Mouse (Mus musculus) gastrocnemius, postnatal 25 days (tissue): ENCODE results near the gene Ufc1. TPM values are rescaled to one million over a fixed set of nuclear protein-coding genes. Genes with fewer than 3 reads are reported as not detected.

Source experiments
- DNase-seq: peaks from one replicate; pipeline ENCODE4 v3.0.0; 2022
- total RNA-seq, 2 experiments: library from RNA; stranded (reverse); gene quantifications; 1 replicate in 1 of 2; 2 replicates in 1 of 2; pipeline ENCODE4 v1.2.3; 2021

Gene Ufc1
- total RNA-seq, 2 experiments from 2014 or later: 70.9 to 80.8 TPM

DNA sequence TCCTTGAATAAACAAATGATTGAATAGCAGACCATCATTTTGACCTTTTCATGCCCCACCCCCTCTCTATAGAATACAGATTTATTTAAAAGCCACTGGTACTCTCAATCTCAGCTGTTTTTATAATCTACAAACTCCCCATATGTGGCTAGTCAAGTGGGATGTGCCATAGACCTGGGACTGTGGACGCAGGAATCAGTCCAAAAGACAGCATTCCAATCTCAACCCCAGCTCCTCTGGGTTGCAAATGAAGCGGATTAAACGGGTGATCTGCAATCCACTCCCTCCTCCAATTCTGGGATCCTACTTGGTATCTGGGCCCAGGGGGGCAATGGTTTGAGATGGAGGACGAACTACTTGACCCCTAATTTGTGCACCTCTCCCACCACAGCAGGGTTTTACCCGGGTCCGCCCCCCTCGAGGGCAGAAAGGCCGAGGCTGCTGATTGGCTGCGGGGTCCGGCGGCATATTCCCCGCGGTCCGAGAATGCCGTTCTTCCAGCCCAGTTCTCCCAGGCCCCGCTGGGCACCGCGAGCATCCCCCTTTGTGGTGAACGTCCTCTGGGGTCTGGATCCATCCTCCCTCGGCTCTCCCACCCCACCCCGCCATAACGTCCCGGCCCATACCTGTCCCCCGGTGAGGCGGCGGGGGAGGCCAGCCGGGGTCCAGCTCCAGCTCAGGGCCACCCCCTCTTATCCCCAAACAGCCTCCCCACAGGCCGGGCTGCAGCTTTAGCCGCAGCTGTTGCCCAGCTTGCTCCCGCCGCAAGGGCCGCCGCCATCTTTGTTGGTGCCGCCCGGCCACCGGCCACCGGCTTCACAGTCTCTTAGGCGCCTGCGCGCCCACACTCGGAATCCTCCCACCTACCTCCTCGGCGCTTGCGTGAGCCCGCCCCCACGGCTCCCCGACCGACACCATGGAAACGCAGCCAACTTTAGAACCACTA is 7.4 kb downstream of the Ufc1 start, which contains the start of gene Usp21:
Gene Usp21, minus strand, starts transcription at position 856 of the 946 bp plus-strand sequence.
- peak; percentile 92 for DNase-seq

DNA sequence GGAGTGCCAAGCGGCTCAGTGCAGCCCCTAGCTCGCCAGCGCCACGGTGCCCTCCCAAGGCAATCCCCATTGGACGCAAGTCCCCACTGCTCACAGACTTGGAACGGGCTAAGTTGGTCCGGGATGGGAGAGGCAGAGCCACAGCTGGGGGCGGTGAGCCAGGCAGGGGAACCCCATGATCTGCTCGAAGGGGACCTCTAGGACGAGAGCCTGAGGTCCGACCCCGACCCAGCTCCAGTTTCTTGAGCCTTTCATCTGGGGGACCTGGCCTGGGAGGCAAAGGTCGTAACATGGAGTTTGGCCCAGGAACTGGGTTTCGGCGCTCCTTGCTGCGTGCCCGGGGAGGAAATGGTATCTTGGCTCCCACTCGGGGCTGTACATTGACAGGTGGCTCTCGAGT is 8.3 kb downstream of the Ufc1 start:
- DNase-seq: no peak

DNA sequence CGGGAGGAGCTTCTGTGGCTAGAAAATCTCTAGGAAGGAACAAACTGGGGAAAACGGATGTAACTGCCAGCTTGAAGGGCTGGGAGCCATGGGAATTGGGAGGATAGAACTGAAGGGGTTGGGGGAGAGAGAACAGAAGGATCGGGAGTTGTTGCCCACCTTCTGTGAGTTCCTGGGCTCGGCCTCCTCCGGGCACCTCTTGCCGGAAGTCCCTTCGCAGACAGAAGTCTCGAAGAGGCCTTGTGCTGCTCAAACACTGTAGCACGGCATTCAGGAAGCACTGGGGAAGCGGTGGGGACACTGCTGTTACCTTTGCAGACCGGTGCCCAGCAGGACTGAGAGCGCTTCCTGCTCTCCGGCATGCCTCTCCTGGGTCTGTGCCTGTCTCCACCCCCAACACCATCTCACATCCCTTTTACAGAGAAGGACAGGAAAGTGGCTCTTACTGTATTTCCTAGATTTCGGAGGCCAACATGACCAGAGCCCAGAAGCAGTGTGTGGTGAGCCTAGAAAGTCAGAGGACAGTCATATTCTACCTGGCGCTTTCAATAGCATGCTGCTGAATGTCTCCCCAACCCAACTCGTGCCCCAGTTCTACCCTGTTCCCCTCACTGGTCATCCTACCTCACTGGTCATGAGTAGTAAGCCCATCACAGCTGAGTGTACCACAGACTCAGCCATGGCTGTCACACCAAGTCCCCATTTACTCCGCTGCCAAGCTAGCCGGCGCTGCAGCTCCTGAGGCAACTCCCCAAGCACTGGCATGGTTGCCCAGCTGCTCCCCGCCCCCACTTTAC is 9.5 kb downstream of the Ufc1 start:
- no peak for DNase-seq

DNA sequence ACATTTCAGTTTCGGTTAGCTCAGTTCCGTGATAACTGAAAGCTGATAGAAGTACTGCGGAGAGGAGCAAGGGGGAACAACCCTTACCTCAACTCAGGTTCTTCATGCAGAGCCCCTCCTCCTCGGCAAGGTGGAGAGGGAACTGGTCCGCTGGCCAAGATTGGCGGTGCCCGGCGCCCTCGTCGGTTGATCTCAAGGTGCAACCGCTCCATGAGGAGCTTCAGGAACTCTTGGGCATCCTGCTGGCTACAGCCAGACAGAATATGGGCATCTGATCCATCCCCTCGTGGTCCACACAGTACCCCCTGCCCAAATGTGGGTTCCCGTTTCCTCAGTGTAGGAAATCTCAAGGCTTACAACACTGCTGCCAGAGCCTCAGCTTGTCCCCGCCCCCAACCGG is 10.3 kb downstream of the Ufc1 start:
- no peak for DNase-seq

- DNase-seq: no peak
Measured at GRCm38 (mm10) chr1:171283188-171284160, 11.3 kb downstream of the Ufc1 start.

DNA sequence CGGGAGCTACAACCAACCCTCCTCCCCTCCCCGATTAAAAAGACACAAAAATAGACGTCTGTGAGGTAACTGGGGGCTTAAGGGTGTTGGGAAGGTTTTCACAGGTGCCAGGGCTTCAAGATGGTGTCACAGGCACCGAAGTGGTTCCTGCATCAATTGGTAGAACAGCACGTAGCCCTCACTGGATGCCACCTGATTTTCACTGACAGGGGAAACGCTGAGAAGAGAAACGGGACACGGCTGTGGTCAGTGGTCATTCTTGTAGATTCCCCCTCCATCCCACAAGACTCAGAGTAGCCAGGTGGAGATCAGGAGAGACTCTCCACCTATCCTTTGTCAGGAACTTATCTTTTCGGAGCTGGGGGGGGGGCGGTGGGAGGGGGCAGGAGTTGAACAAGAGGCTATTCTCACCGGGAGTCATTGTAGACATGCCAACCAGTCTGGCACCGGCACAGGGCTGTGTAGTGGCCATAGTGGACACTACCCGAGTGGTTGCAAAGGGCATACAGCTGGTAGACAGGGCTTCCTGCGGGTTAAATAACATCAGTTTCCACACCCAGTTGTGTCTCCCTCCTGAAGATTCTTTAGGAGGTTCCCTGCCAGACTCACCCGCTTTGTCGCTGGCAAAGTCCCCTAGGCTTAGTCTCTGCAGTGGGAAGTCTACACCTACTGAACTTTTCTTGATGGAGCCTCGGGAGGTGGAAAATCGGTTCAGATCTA is 12.6 kb downstream of the Ufc1 start:
- no peak for DNase-seq

- DNase-seq: peak; percentile 73
Measured at GRCm38 (mm10) chr1:171281528-171281923, 13.3 kb downstream of the Ufc1 start.

GRCm38 (mm10) chr1:171280916-171281527 is 13.8 kb downstream of the Ufc1 start, which contains the start of gene Ppox:
TSS of gene Ppox (minus strand) at chr1:171281186.
- peak; percentile 93 for DNase-seq

GRCm38 (mm10) chr1:171280250-171280915 is 14.4 kb downstream of the Ufc1 start:
- no peak for DNase-seq

- DNase-seq: no peak
Measured at GRCm38 (mm10) chr1:171279721-171280120, 15.1 kb downstream of the Ufc1 start.

- DNase-seq: no peak
Measured at GRCm38 (mm10) chr1:171279012-171279705, 15.7 kb downstream of the Ufc1 start.

DNA sequence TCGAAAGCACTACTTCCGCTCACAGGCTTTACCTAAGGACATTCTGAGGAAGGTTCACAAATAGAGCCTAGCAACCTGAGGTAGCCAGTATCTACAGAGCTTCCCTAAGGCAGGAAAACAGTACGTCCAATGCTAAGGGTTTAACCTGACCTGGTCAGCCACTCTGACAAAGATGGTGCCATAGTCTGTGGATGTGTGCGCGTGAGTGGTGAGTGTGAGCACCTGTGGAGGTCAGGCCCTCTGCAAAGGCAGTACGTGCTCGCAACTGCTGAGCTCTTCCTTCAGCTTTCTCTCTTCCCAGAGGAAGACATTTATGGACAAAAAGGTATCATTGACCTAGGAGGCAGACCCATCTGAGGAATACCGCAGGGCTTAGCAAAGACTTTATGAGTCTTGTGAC is 16.4 kb downstream of the Ufc1 start:
- DNase-seq: no peak

GRCm38 (mm10) chr1:171277736-171278135 is 17.1 kb downstream of the Ufc1 start:
- DNase-seq: no peak

GRCm38 (mm10) chr1:171276110-171276748 is 18.6 kb downstream of the Ufc1 start:
- no peak for DNase-seq

DNA sequence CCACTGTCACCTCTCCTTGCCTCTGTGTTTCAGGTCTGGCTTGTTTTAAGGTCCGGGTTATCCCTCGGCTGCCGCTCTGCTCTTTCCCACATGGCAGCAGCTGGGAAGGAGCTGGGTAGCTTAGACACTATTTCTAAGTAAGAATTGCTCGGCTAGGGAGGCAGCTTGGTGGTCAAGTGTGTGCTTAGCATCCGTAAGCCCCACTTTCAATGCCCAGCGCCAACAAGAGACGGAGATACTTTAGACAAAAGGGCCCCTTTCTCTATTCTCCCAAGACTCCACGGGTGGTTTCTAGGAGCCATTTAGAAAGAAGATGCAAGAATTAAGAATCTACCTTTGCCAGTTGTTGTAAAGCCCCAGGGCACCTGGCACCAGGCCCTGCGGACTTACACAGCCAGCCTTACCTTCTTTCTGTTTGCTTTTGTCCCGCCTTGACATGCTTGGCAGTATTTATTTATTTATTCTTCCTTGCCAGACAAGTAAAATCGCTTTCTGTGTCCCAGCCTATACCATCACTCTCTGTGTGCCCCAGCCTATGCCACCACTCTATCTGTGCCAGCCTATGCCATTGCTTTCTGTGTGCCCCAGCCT is 19.6 kb downstream of the Ufc1 start:
- no peak for DNase-seq

DNA sequence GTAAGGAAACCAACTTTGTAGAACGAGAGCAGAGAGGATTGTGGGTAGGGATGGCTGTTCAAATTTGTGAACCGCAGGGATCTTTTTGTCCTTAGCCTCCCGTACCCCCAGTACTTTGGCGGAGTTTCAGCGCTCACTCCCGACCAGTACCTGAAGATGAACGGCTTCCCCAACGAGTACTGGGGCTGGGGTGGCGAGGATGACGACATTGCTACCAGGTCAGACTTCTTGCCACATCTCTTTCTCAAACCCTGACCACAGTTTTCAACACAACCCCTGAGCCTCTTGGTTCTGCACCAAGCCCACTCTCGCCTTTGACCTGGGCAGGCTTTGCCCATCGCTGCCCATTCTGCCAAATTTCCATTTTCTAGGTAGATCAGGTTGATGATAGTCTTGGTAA is 20.7 kb downstream of the Ufc1 start:
- no peak for DNase-seq

DNA sequence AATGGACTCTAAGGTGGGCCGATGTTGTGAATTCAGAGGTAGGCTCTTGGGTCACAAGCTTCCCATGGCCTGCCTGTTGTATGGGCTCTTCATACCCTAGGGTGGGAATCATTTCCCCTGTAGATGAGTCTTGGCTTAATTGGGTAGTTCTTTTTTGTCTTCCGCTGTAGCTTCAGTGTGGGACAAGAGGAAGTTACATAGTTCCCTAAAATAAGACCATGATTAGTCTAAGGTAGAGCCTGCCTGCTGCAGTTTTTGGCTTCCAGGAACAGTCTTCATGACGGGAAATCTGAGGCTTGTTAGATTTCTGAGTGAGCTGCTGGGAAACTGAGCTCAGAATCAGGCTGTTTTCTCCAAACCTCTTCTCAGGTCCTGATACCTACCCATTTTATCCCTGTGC is 22.7 kb downstream of the Ufc1 start:
- DNase-seq: no peak

- DNase-seq: no peak
Measured at GRCm38 (mm10) chr1:171271622-171272021, 23.2 kb downstream of the Ufc1 start.
